Mouse (Mus musculus) ES-Bruce4 (cell line): ENCODE measurements around the gene Cd6. TPM values are rescaled to one million over a fixed set of nuclear protein-coding genes. Genes with fewer than 3 reads are reported as not detected.

Experiments
- H3K27ac ChIP-seq: 2 replicates; pipeline ENCODE4 v1.5.1; 2012; ENCODE audit warnings: low read length, inconsistent platforms; ENCODE audit not compliant: insufficient read depth
- H3K27me3 ChIP-seq: 2 replicates; pipeline ENCODE4 v1.6.1; 2012; ENCODE audit warnings: mild to moderate bottlenecking, low read length, inconsistent platforms; ENCODE audit not compliant: control insufficient read depth, poor library complexity, insufficient read depth, severe bottlenecking
- H3K36me3 ChIP-seq: 2 replicates; pipeline ENCODE4 v1.6.1; 2012; ENCODE audit warnings: inconsistent platforms, mild to moderate bottlenecking, low read length, moderate library complexity; ENCODE audit not compliant: control insufficient read depth, poor library complexity, insufficient read depth, severe bottlenecking
- H3K4me1 ChIP-seq: one replicate; pipeline ENCODE4 v1.8.1; 2011; ENCODE audit warnings: low read length; ENCODE audit not compliant: control insufficient read depth, insufficient read depth
- H3K4me3 ChIP-seq: 2 replicates; pipeline ENCODE4 v1.5.1; 2011; ENCODE audit warnings: low read depth, mild to moderate bottlenecking, low read length
- H3K9ac ChIP-seq: 2 replicates; pipeline ENCODE4 v1.6.1; 2012; ENCODE audit warnings: low read depth, mild to moderate bottlenecking, inconsistent platforms; ENCODE audit not compliant: poor library complexity, severe bottlenecking
- H3K9me3 ChIP-seq: replicated peaks from 2 replicates; pipeline ENCODE4 v1.6.1; 2012; ENCODE audit warnings: mild to moderate bottlenecking, low read length, inconsistent platforms; ENCODE audit not compliant: control insufficient read depth, poor library complexity, insufficient read depth, severe bottlenecking
- CTCF ChIP-seq: IDR thresholded peaks from one replicate; pipeline ENCODE4 v1.8.1; 2011; ENCODE audit warnings: low read depth, low read length
- EP300 ChIP-seq: IDR thresholded peaks from 2 replicates; pipeline ENCODE4 v1.6.1; 2011; ENCODE audit warnings: low read depth, low read length; ENCODE audit not compliant: insufficient read depth
- POLR2A ChIP-seq: IDR thresholded peaks from one replicate; pipeline ENCODE4 v1.8.1; 2011; ENCODE audit warnings: low read length; ENCODE audit not compliant: insufficient read depth
- polyA plus RNA-seq: library from polyadenylated mRNA; stranded (reverse); fragments of >200 nt; gene quantifications from 2 replicates; pipeline ENCODE4 v1.2.4, GENCODE M21; 2011; ENCODE audit warnings: low read depth; ENCODE audit not compliant: missing spikeins, insufficient read depth, insufficient read length

Cd6 gene
- polyA plus RNA-seq, 1 experiment = not detected

GRCm38 (mm10) chr19:10790323-10790722 lies 39.5 kb downstream of the Cd6 start:
- H3K27ac ChIP-seq = no peak overlapping the region

GRCm38 (mm10) chr19:10788242-10788641 lies 41.6 kb downstream of the Cd6 start:
- H3K9ac ChIP-seq = no peak overlapping the region
- TF ChIP-seq CTCF (no peak), POLR2A (no peak), EP300 (no peak)
- H3K4me3 ChIP-seq = no peak overlapping the region
- H3K4me1 ChIP-seq = no peaks in the 10 kb centered on the region
- H3K27me3 ChIP-seq = no peaks in the 10 kb centered on the region
- no peaks in the 10 kb centered on the region for H3K36me3 ChIP-seq
- H3K27ac ChIP-seq = no peak overlapping the region
- no peaks in the 10 kb centered on the region for H3K9me3 ChIP-seq

More at GRCm38 (mm10) chr19:10790323-10790722, 39.5 kb downstream of the Cd6 start:
- Histone ChIP-seq H3K36me3 (no peaks in the 10 kb centered on the region), H3K4me3 (no peak overlapping the region), H3K27me3 (no peaks in the 10 kb centered on the region), H3K9me3 (no peaks in the 10 kb centered on the region), H3K9ac (no peak overlapping the region), H3K4me1 (no peaks in the 10 kb centered on the region)
- TF ChIP-seq EP300 (no peak), CTCF (no peak), POLR2A (no peak)

- Histone ChIP-seq H3K9ac (no peak overlapping the region), H3K27me3 (no peaks in the 10 kb centered on the region), H3K4me3 (no peak overlapping the region), H3K27ac (no peak overlapping the region), H3K36me3 (no peaks in the 10 kb centered on the region), H3K4me1 (no peaks in the 10 kb centered on the region), H3K9me3 (no peaks in the 10 kb centered on the region)
- TF ChIP-seq POLR2A = no peak
- no peak for TF ChIP-seq CTCF
- no peak for TF ChIP-seq EP300
These were observed 42.5 kb downstream of the Cd6 start for GRCm38 (mm10) chr19:10787406-10787805.

GRCm38 (mm10) chr19:10786753-10787152 lies 43.1 kb downstream of the Cd6 start:
- Histone ChIP-seq H3K4me1 (no peaks in the 10 kb centered on the region), H3K36me3 (no peaks in the 10 kb centered on the region), H3K9ac (no peak overlapping the region), H3K9me3 (no peaks in the 10 kb centered on the region), H3K27me3 (no peaks in the 10 kb centered on the region), H3K4me3 (no peak overlapping the region), H3K27ac (no peak overlapping the region)
- TF ChIP-seq POLR2A (no peak), EP300 (no peak), CTCF (no peak)

GRCm38 (mm10) chr19:10784796-10785459 lies 44.9 kb downstream of the Cd6 start:
- no peaks in the 10 kb centered on the region for H3K9me3 ChIP-seq
- TF ChIP-seq CTCF (no peak), POLR2A (no peak), EP300 (no peak)

GRCm38 (mm10) chr19:10784061-10784460 lies 45.8 kb downstream of the Cd6 start:
- no peaks in the 10 kb centered on the region for H3K27me3 ChIP-seq
- TF ChIP-seq CTCF (no peak), EP300 (no peak; the same call in 1 of the 2 replicates), POLR2A (no peak)
- no peaks in the 10 kb centered on the region for H3K9me3 ChIP-seq
- no peak overlapping the region for H3K4me3 ChIP-seq
- H3K27ac ChIP-seq = no peak overlapping the region
- no peak overlapping the region for H3K9ac ChIP-seq
- no peaks in the 10 kb centered on the region for H3K4me1 ChIP-seq
- H3K36me3 ChIP-seq = no peaks in the 10 kb centered on the region

More at GRCm38 (mm10) chr19:10784796-10785459, 44.9 kb downstream of the Cd6 start:
- Histone ChIP-seq H3K4me1 (no peaks in the 10 kb centered on the region), H3K27me3 (no peaks in the 10 kb centered on the region), H3K4me3 (no peak overlapping the region), H3K36me3 (no peaks in the 10 kb centered on the region), H3K9ac (no peak overlapping the region), H3K27ac (no peak overlapping the region)
